8 mouse cellular contexts compared by ENCODE assay signal in genomic region chr4:33735442-33735966, GRCm38 (mm10).
DNase-seq lines count a peak whose midpoint lies in the region; TF ChIP-seq lines count a peak whose summit lies in the region.
"Had no signal": no experiment of that assay in that cellular context is flagged by ENCODE, and none has a peak within 500 bp of the region (broad histone marks: within the 10 kb centered on the region; RNA-seq: fewer than 3 reads in every experiment).

No protein-coding gene starts in this region.

- H3K4me1 ChIP-seq in kidney, adult 2 months (ENCODE audit: control insufficient read depth, insufficient read depth, low read length): no peaks in the 10 kb centered on the region

- no peak overlapping the region for H3K27ac ChIP-seq in kidney, adult 2 months (ENCODE audit: insufficient read depth, low read depth, low read length)
- H3K27ac ChIP-seq: liver, embryonic 13.5 days had no signal

- TF ChIP-seq POLR2A in kidney, adult 2 months (IDR thresholded peaks at IDR 0.05; ENCODE audit: low read depth, low read length): no peak

- H3K4me3 ChIP-seq in kidney, adult 2 months (ENCODE audit: insufficient read depth, low read depth, low read length): no peak overlapping the region
- H3K4me3 ChIP-seq: liver, embryonic 13.5 days had no signal

- DNase-seq in kidney, adult 2 months: peak; percentile 4
- DNase-seq in kidney, postnatal 36 days: no peak
- DNase-seq in NIH3T3 (ENCODE audit: low read depth) (peak; percentile 5), MN1 (ENCODE audit: low spot score) (no peak)
- peak; percentile 24 for DNase-seq in cerebellum, adult 11 months
- DNase-seq in kidney, postnatal 14 days: peak; percentile 14
- no peak for DNase-seq in gastrocnemius, postnatal 25 days
- DNase-seq: liver, embryonic 13.5 days had no signal

- no peak for TF ChIP-seq CTCF in kidney, adult 2 months (conservative IDR thresholded peaks at IDR 0.05; ENCODE audit: insufficient read depth, insufficient read length, low read depth, low read length)

- WGBS in kidney, adult 2 months: 31% methylated on average over 3 of the region's 3 CpGs

- H3K36me3 ChIP-seq in kidney, adult 2 months (ENCODE audit: control insufficient read depth, insufficient read depth, low read length): no peaks in the 10 kb centered on the region
- H3K36me3 ChIP-seq: liver, embryonic 13.5 days had no signal

- no peaks in the 10 kb centered on the region for H3K27me3 ChIP-seq in kidney, adult 2 months (replicated peaks; ENCODE audit: control insufficient read depth, insufficient read depth, low read length)

Comparison
In these comparisons a context has a peak if more than half of its experiments do, and no peak if none do; other contexts are left out.
1. DNase-seq: peak in kidney, adult 2 months (single experiment), NIH3T3 (single experiment), cerebellum, adult 11 months (single experiment) and kidney, postnatal 14 days (single experiment); none in kidney, postnatal 36 days (0 of 2), MN1 (single experiment) and gastrocnemius, postnatal 25 days (single experiment).